Mouse (Mus musculus): ENCODE results near the gene Klhl31. TPM values are rescaled to one million over a fixed set of nuclear protein-coding genes. Genes with fewer than 3 reads are reported as not detected.
A peak's percentile ranks its signal among the peaks of the same experiment; 100 is the strongest.

Klhl31 gene
- not detected in 2 replicates for polyA plus RNA-seq (2012; rRNA removed)

DNA sequence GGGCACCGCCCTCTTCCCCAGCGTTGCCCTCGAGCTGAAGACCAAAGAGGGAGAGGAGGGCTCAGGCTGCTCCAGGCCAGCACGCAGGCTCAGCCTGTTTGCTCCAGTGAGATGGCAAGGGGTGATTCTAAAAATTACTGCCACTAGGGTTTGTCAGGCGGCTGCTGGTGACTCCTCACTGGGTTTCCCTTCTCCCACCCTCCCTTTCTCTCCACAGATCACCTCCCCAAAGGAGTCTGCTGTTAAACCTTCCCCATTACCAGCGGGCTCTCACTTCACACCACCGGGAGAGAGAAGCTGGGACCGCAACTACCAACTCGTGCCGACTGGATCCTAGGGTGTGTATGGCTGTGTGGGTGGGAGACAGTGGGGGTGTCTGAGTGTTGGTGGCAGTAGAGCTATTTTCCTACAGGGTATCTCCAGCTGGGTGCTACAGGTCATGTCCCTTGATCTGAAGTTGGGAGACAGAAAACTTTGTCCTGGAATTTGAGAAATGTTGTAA lies at the start of gene Klhl31:
Gene Klhl31, plus strand, starts transcription at position 51 of the 502 bp plus-strand sequence.
- DNase-seq (ENCODE audit: low read depth, low spot score): no peak
- 56% methylated on average over 10 of the region's 10 CpGs for WGBS

DNA sequence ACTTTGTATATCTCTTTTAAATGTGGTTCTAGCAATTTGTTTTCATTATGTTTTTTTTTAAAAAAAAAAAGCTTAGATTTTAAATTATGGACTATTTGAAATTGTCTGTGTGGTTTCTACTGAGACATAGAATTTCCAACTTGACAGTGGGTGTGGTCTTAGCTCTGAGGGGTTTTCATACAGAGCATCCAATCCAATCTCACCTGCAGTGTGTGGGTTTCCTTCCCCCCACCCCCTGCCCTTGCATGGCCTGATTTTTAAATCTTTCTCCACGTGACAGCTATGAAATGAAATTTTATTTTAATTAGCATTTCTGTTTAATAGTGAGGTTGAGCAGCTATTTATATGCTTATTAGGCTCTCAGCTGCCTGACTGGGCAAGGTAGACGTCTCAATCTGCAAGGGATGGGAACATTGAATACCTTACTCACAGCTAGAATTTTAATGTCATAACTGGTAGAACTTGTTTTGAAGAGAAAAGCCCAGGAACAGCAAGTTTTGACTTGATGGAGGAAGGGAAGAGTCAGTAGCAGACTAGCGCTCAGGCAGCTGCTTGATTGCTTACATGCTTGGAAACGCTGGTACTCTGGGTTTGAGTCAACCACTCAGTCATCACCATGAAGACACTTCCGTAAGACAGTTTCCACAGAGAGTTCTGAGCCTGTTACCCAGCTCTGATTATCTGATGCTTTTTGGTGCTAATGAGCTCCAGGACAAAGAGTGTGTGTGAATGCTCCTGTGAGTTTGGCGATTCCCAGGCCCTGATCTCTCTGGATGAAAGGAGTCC lies 49.3 kb upstream of the Klhl31 start:
- no peak for DNase-seq (ENCODE audit: low read depth, low spot score)
- 72% methylated on average over 6 of the region's 6 CpGs for WGBS

DNA sequence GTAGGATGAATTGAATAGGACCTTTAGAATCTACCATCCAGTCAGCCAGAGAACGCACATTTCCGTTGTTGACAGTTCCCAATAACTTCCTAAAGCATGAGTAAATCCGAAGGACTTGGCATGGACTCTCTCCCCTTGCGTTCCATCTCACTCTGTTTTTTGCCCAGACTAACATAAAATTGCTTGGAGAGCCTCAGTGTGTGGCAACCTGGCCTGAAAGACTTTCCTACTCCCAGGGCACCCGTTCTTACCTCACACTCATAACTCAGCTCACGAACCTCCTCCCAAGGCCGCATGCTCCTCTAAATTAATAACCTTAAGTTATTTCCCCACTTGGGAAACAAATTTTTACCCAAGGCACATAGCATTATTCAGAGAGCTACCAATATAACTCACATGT lies 48.7 kb upstream of the Klhl31 start:
- DNase-seq (ENCODE audit: low read depth, low spot score): no peak
- WGBS: 89% methylated on average over 7 of the region's 7 CpGs

- DNase-seq (ENCODE audit: low read depth, low spot score): no peak
- 52% methylated on average over 2 of the region's 2 CpGs for WGBS
Measured at GRCm38 (mm10) chr9:77589496-77589895, 46.8 kb upstream of the Klhl31 start.

DNA sequence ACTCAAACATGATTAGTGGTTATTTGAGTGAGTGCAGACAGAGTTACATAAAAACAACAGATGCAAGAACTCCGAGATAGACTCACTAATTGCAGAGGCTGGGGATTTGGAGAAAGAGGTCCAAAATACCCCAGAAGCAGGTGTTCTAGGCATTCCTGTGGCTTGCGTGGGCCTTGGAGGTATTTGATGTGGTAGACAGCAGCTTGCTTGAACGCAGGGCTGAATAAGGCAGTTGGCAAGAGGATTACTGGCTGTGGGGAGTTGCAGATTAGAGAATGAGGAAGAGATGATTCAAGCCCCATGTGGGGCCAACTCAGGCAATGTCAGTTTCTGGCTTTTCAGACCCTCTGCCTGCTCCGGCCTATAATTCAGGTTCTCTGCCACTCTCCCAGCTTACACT lies 43.9 kb upstream of the Klhl31 start:
- DNase-seq (ENCODE audit: low read depth, low spot score): no peak
- WGBS: 66% methylated on average over 4 of the region's 4 CpGs

- 50% methylated on average over 12 of the region's 12 CpGs for whole genome bisulfite sequencing
- DNase-seq (ENCODE audit: low read depth, low spot score): no peak
Measured at GRCm38 (mm10) chr9:77595006-77595626, 41.2 kb upstream of the Klhl31 start.

DNA sequence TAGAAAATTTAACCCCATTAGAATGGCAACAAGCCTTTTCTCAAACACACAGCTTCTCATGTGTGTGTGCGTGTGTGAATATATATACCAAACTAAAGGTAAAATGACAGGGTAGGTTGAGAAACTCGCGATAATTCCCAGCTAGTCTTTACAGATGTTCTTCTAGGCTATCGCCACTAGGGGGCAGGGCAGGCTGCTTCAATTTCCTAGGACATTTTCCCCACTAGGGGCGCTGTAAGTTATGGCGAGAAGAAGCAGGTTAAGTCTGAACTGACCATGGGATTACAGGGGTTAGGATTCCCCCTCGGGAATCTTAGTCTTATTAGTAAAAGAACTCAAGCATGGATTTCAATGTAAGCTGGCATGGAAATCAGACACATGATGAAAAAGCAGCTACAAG lies 39.9 kb upstream of the Klhl31 start:
- DNase-seq (ENCODE audit: low read depth, low spot score): peak; percentile 81
- WGBS: 15% methylated on average over 7 of the region's 7 CpGs

DNA sequence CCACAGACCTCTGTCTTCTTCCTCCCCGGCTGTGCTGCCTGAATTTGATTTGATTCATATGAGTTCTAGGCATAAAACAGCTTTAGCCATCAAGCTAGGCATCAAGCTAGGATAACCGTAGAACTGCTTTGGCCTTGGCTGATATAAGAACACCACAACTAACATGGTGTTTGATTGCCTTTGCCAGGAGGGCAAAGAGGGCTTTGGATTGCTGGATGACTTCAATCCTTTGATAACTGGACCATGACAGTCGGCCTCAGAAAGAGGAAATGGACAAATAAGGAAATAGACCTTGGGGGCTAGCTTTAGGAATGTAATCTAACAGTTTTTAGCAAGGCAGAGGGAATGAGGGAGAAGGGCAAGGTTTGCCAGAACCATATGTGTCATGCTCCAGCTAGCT lies 37.7 kb upstream of the Klhl31 start:
- DNase-seq (ENCODE audit: low read depth, low spot score): no peak
- 47% methylated on average over 3 of the region's 3 CpGs for WGBS

- WGBS: 90% methylated on average over 10 of the region's 10 CpGs
- no peak for DNase-seq (ENCODE audit: low read depth, low spot score)
Measured at GRCm38 (mm10) chr9:77602302-77603266, 33.7 kb upstream of the Klhl31 start.

DNA sequence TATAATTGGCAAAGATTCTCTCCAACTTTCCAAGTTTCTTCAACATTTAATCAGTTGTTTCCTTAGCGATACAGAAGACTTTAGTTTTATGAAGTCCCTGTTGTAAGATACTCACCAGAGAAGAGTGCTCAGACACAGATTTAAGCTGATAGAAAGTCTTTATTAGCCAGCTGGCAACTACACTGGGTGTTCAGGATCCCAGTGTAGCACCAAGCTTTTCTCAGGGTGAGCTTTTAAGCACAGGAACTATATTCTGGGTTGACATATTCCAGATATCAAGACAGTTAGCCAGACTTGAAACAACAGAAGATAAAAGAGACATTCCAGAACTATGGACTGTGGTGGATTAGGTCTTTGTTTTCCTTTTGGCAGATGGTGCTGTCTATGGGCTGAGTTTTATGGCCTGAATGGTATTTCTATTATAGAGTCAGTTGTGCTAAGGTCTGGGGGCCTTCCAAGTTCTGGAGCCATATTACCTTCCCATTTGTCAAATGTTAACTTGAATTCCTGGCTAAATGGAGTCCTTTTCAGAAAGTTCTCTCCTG lies 32.3 kb upstream of the Klhl31 start:
- 61% methylated on average over 1 of the region's 1 CpGs for WGBS
- no peak for DNase-seq (ENCODE audit: low read depth, low spot score)

- WGBS: 75% methylated on average over 6 of the region's 6 CpGs
- no peak for DNase-seq (ENCODE audit: low read depth, low spot score)
Measured at GRCm38 (mm10) chr9:77607295-77607694, 29.0 kb upstream of the Klhl31 start.

GRCm38 (mm10) chr9:77607840-77608239 lies 28.5 kb upstream of the Klhl31 start:
- no peak for DNase-seq (ENCODE audit: low read depth, low spot score)
- WGBS: 44% methylated on average over 7 of the region's 7 CpGs

DNA sequence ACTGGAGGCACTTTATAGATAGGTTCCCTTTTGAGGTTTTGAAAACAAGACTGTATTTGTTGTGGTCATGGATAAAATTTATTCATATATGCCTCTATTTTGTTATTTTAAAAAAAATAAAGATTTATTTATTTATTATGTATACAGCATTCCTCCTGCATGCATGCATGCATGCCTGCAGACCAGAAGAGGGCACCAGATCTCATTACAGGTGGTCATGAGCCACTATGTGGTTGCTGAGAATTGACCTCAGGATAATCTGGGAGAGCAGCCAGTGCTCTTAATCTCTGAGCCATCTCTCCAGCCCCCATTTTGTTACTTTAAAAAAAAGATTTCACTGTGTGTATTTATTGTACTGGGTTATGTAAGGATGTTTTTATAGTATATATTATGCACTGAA lies 25.5 kb upstream of the Klhl31 start:
- no peak for DNase-seq (ENCODE audit: low read depth, low spot score)

DNA sequence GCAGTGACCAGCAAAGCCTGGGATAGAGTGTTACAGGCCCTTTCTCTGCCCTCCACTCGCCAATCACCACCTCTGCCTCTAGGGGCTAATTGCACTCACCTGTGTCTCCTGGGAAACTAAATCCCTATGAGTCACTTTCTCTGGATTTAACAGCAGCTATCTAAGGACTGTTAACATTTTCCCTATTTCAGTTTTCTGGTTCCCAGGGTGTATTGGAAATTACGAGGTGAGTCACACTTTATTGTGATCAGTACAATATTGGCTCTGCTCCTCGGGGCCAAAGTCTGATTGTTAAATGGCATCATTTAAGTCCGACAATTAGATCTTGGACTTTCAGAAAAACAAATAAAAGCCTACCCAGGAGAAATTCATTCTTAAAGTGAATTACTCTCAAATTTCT lies 24.0 kb upstream of the Klhl31 start:
- WGBS: 30% methylated on average over 4 of the region's 4 CpGs
- peak; percentile 93 for DNase-seq (ENCODE audit: low read depth, low spot score)

GRCm38 (mm10) chr9:77615868-77616267 lies 20.4 kb upstream of the Klhl31 start:
- DNase-seq (ENCODE audit: low read depth, low spot score): no peak
- 54% methylated on average over 4 of the region's 4 CpGs for whole genome bisulfite sequencing

- WGBS: 79% methylated on average over 4 of the region's 4 CpGs
- no peak for DNase-seq (ENCODE audit: low read depth, low spot score)
Measured at GRCm38 (mm10) chr9:77616796-77617195, 19.5 kb upstream of the Klhl31 start.

- 61% methylated on average over 6 of the region's 6 CpGs for WGBS
- no peak for DNase-seq (ENCODE audit: low read depth, low spot score)
Measured at GRCm38 (mm10) chr9:77617751-77618150, 18.5 kb upstream of the Klhl31 start.

- 44% methylated on average over 2 of the region's 2 CpGs for WGBS
- no peak for DNase-seq (ENCODE audit: low read depth, low spot score)
Measured at GRCm38 (mm10) chr9:77618392-77618791, 17.9 kb upstream of the Klhl31 start.

- WGBS: 90% methylated on average over 6 of the region's 6 CpGs
- DNase-seq (ENCODE audit: low read depth, low spot score): no peak
Measured at GRCm38 (mm10) chr9:77620077-77620476, 16.2 kb upstream of the Klhl31 start.

DNA sequence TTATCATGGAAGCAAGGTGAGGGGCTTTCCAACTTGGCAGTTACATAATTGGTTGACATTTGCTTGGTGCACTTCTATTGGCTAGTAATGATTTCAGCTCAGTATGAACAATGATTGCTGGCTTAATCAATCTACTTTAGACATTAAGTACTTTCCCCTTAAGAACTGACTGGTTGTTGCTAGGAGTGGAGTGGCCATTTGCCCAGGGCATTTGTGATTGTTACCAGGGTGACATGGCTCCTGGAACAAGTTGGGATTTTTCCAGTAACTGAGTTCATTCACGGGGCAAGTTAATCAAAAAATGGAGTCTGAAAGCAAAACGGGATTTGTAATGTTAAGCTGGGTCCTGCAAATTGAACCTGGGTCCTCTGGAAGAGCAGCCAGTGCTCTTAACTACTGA lies 15.8 kb upstream of the Klhl31 start:
- 60% methylated on average over 2 of the region's 2 CpGs for WGBS
- no peak for DNase-seq (ENCODE audit: low read depth, low spot score)
